Mouse (Mus musculus) embryonic fibroblast, embryonic 13.5 days (primary cell): ENCODE data around the gene Ptrh2.

Experiments
- CTCF ChIP-seq: IDR thresholded peaks from 2 replicates; pipeline ENCODE4 v1.5.1; 2011; ENCODE audit warnings: mild to moderate bottlenecking, control low read depth, low read length, moderate library complexity, borderline replicate concordance; ENCODE audit not compliant: insufficient read depth
- POLR2A ChIP-seq: IDR thresholded peaks from 2 replicates; pipeline ENCODE4 v1.6.1; 2011; ENCODE audit warnings: low read depth, mild to moderate bottlenecking, control low read depth, low read length, moderate library complexity

DNA sequence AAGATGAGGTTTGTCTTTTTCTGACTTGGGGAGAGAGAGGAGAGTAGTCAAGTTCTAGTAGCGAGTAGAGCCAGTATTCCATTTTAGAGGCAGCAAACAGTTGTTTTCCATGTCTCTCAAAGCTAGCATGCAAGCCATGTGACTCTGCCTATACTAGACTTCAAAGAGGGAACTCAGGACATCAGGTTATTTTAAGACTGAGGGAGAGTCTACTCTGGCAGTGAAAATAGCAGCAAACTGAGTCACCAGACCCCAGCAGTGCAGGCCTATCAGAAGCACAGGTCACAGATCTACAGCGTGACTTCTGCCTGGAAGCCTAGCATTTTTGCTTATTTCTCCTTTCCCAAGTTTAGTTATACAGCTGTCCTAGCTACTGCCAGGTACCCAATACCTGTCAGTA, 47.7 kb downstream of the Ptrh2 start:
- TF ChIP-seq CTCF (no peak), POLR2A (no peak)
